Mouse (Mus musculus): Measurements from ENCODE around the gene Gm1140. TPM values are rescaled to one million over a fixed set of nuclear protein-coding genes. Genes with fewer than 3 reads are reported as not detected.
"Not testable (repeated sequence)": the region's sequence is repeated elsewhere in the genome, so short reads cannot be mapped to it uniquely, and the experiment has no call there.

Gene Gm1140
- polyA plus RNA-seq (2012; rRNA removed): not detected in 2 replicates

DNA sequence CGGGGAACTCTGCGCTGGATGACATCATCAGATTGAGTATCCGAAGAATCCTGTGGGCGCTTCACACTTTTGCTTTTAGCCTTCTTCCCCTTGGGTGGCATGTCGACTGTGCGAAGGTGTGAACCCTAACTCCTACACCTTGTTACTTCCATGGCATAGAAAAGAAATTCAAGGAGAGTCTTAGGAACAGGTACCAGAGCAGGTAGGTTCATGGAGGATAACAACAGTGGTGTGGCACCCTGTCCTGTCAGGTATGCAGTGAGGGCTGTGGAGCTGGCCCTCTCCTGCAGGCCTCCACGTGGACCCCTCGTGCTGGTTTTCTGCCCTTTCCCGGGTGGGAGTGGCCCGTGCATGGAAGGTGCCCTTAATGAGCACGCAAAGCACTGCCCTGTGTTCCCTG lies at the start of gene Gm1140:
TSS of gene Gm1140 (minus strand) at position 101 of the 400 bp plus-strand sequence.
- DNase-seq (ENCODE audit: low read depth): not testable (repeated sequence)

DNA sequence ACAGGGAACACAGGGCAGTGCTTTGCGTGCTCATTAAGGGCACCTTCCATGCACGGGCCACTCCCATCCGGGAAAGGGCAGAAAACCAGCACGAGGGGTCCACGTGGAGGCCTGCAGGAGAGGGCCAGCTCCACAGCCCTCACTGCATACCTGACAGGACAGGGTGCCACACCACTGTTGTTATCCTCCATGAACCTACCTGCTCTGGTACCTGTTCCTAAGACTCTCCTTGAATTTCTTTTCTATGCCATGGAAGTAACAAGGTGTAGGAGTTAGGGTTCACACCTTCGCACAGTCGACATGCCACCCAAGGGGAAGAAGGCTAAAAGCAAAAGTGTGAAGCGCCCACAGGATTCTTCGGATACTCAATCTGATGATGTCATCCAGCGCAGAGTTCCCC lies 2.0 kb upstream of the Gm1140 start, which contains the start of gene Gm14692:
TSS of gene Gm14692 (plus strand) at position 301 of the 400 bp plus-strand sequence.
- DNase-seq (ENCODE audit: low read depth): not testable (repeated sequence)

Other genes with a start within 250 kb of the Gm1140 start
- gene Gm14692, start 2.1 kb upstream of the Gm1140 start, polyA plus RNA-seq (2012; rRNA removed): not detected in 2 replicates
- not detected in 2 replicates for gene 4933436I01Rik, start 227.9 kb upstream of the Gm1140 start, polyA plus RNA-seq (2012; rRNA removed)

All from brain, embryonic 14.5 days (tissue).